Mouse (Mus musculus): ENCODE measurements around the gene 4930438A08Rik. TPM values are rescaled to one million over a fixed set of nuclear protein-coding genes. Genes with fewer than 3 reads are reported as not detected.

Gene 4930438A08Rik
- total RNA-seq, 1 experiment from 2014 or later = 0.41 TPM

- peak; percentile 93 for ATAC-seq (replicated peaks; ENCODE audit: low read depth, poor library complexity, severe bottlenecking)
These were observed 48.4 kb downstream of the 4930438A08Rik start for GRCm38 (mm10) chr11:58322824-58323569.

GRCm38 (mm10) chr11:58323570-58324340 lies 49.2 kb downstream of the 4930438A08Rik start:
- ATAC-seq (replicated peaks; ENCODE audit: low read depth, poor library complexity, severe bottlenecking) = peak; percentile 3; the same call in 1 of the 2 replicates

- no peak for ATAC-seq (replicated peaks; ENCODE audit: low read depth, poor library complexity, severe bottlenecking)
These were observed 50.1 kb downstream of the 4930438A08Rik start for GRCm38 (mm10) chr11:58324614-58325229.

GRCm38 (mm10) chr11:58326781-58327180 lies 52.2 kb downstream of the 4930438A08Rik start:
- ATAC-seq (replicated peaks; ENCODE audit: low read depth, poor library complexity, severe bottlenecking) = no peak

- ATAC-seq (replicated peaks; ENCODE audit: low read depth, poor library complexity, severe bottlenecking) = peak; percentile 40
These were observed 55.3 kb downstream of the 4930438A08Rik start for GRCm38 (mm10) chr11:58329906-58330275.

GRCm38 (mm10) chr11:58330276-58331148 lies 55.9 kb downstream of the 4930438A08Rik start, which contains the start of the genes Zfp672 and Sh3bp5l:
Zfp672 (minus strand) TSS chr11:58330339.
Sh3bp5l (plus strand) TSS chr11:58330724.
- peak; percentile 89 for ATAC-seq (replicated peaks; ENCODE audit: low read depth, poor library complexity, severe bottlenecking)

- ATAC-seq (replicated peaks; ENCODE audit: low read depth, poor library complexity, severe bottlenecking) = no peak
These were observed 56.5 kb downstream of the 4930438A08Rik start for GRCm38 (mm10) chr11:58331149-58331495.

- ATAC-seq (replicated peaks; ENCODE audit: low read depth, poor library complexity, severe bottlenecking) = no peak
These were observed 56.9 kb downstream of the 4930438A08Rik start for GRCm38 (mm10) chr11:58331546-58331945.

GRCm38 (mm10) chr11:58334746-58335145 lies 60.1 kb downstream of the 4930438A08Rik start:
- no peak for ATAC-seq (replicated peaks; ENCODE audit: low read depth, poor library complexity, severe bottlenecking)

Other genes starting within 250 kb of the 4930438A08Rik start
- gene Gm12248, start 181.7 kb upstream of the 4930438A08Rik start, total RNA-seq (2017) = not detected in 2 replicates
- 84.7 and 110 TPM in 2 replicates for gene Cnot8, start 170.6 kb upstream of the 4930438A08Rik start, total RNA-seq (2017)
- gene Gemin5, start 106.3 kb upstream of the 4930438A08Rik start, total RNA-seq (2017) = 36.8 and 38.3 TPM in 2 replicates
- 55.0 and 55.2 TPM in 2 replicates for gene Mrpl22, start 103.1 kb upstream of the 4930438A08Rik start, total RNA-seq (2017)
- 15.2 and 15.4 TPM in 2 replicates for gene Igtp, start 75.2 kb upstream of the 4930438A08Rik start, total RNA-seq (2017)
- 4.6 and 7.8 TPM in 2 replicates for gene Irgm2, start 75.2 kb upstream of the 4930438A08Rik start, total RNA-seq (2017)
- gene Zfp692, start 32.3 kb downstream of the 4930438A08Rik start, total RNA-seq (2017) = 15.8 and 19.3 TPM in 2 replicates
- 23.0 and 25.8 TPM in 2 replicates for gene Zfp672, start 55.5 kb downstream of the 4930438A08Rik start, total RNA-seq (2017)
- gene Sh3bp5l, start 55.9 kb downstream of the 4930438A08Rik start, total RNA-seq (2017) = 12.7 and 13.5 TPM in 2 replicates
- gene Lypd8, start 104.2 kb downstream of the 4930438A08Rik start, total RNA-seq (2017) = not detected in 2 replicates
- gene 1810065E05Rik, start 146.3 kb downstream of the 4930438A08Rik start, total RNA-seq (2017) = not detected in 2 replicates
- not detected in 2 replicates for gene Gm12253, start 157.8 kb downstream of the 4930438A08Rik start, total RNA-seq (2017)
- gene Lypd9, start 178.1 kb downstream of the 4930438A08Rik start, total RNA-seq (2017) = not detected in 2 replicates
- not detected in 2 replicates for gene Olfr30, start 187.5 kb downstream of the 4930438A08Rik start, total RNA-seq (2017)
- not detected in 2 replicates for gene Olfr332, start 217.8 kb downstream of the 4930438A08Rik start, total RNA-seq (2017)
- gene Olfr331, start 227.8 kb downstream of the 4930438A08Rik start, total RNA-seq (2017) = not detected in 2 replicates